Mouse (Mus musculus) mouse trophoblast stem cell (cell line): ENCODE measurements around the gene Irgc1.
"Not testable (repeated sequence)": the region's sequence is repeated elsewhere in the genome, so short reads cannot be mapped to it uniquely, and the experiment has no call there.

Experiments used
- in situ Hi-C, 2 experiments: fragments of 300-500 bp; cut with MseI, MboI; formaldehyde crosslinking; loops; 2 replicates in 1 of 2; 3 replicates in 1 of 2; pipeline ENCODE4 v1.15.1; 2025

The Irgc1 gene

GRCm38 (mm10) chr7:24400489-24400888 lies 51.6 kb downstream of the Irgc1 start:
- in situ Hi-C loops, result not testable (repeated sequence)

- in situ Hi-C loops, result no loop called here
These were observed 52.0 kb downstream of the Irgc1 start for GRCm38 (mm10) chr7:24400082-24400452.

GRCm38 (mm10) chr7:24399256-24400081 lies 52.6 kb downstream of the Irgc1 start, which contains the start of gene Smg9:
Gene Smg9 (plus strand): TSS chr7:24399619.
- in situ Hi-C loops, result no loop called here

- in situ Hi-C loops, result no loop called here
These were observed 53.7 kb downstream of the Irgc1 start for GRCm38 (mm10) chr7:24398364-24398913.

GRCm38 (mm10) chr7:24396832-24397231 lies 55.3 kb downstream of the Irgc1 start:
- in situ Hi-C loops, result no loop called here

GRCm38 (mm10) chr7:24394475-24395161 lies 57.5 kb downstream of the Irgc1 start:
- in situ Hi-C loops, result no loop called here

- in situ Hi-C loops, result no loop called here
These were observed 58.0 kb downstream of the Irgc1 start for GRCm38 (mm10) chr7:24394054-24394453.

- in situ Hi-C loops, result no loop called here
These were observed 60.4 kb downstream of the Irgc1 start for GRCm38 (mm10) chr7:24391687-24392086.

- in situ Hi-C loops, result no loop called here
These were observed 61.0 kb downstream of the Irgc1 start for GRCm38 (mm10) chr7:24391077-24391476.

- in situ Hi-C loops, result no loop called here
These were observed 61.6 kb downstream of the Irgc1 start for GRCm38 (mm10) chr7:24390512-24390911.

- in situ Hi-C loops, result no loop called here
These were observed 62.4 kb downstream of the Irgc1 start for GRCm38 (mm10) chr7:24389516-24390187.

GRCm38 (mm10) chr7:24387059-24387556 lies 65.0 kb downstream of the Irgc1 start:
- in situ Hi-C loops, result no loop called here

- in situ Hi-C loops, result no loop called here
These were observed 67.3 kb downstream of the Irgc1 start for GRCm38 (mm10) chr7:24384827-24385226.

GRCm38 (mm10) chr7:24384070-24384469 lies 68.0 kb downstream of the Irgc1 start:
- in situ Hi-C loops, result no loop called here

- in situ Hi-C loops, result no loop called here
These were observed 69.2 kb downstream of the Irgc1 start for GRCm38 (mm10) chr7:24382730-24383372.
